Mouse (Mus musculus) frontal cortex, postnatal 36 days (tissue): Measurements from ENCODE around the gene Mtfr2.

ENCODE experiments used
- DNase-seq, 2 experiments: peaks; one replicate each; pipeline ENCODE4 v3.0.0; 2022; ENCODE audit warnings: low spot score in 2 of 2

Mtfr2 gene

DNA sequence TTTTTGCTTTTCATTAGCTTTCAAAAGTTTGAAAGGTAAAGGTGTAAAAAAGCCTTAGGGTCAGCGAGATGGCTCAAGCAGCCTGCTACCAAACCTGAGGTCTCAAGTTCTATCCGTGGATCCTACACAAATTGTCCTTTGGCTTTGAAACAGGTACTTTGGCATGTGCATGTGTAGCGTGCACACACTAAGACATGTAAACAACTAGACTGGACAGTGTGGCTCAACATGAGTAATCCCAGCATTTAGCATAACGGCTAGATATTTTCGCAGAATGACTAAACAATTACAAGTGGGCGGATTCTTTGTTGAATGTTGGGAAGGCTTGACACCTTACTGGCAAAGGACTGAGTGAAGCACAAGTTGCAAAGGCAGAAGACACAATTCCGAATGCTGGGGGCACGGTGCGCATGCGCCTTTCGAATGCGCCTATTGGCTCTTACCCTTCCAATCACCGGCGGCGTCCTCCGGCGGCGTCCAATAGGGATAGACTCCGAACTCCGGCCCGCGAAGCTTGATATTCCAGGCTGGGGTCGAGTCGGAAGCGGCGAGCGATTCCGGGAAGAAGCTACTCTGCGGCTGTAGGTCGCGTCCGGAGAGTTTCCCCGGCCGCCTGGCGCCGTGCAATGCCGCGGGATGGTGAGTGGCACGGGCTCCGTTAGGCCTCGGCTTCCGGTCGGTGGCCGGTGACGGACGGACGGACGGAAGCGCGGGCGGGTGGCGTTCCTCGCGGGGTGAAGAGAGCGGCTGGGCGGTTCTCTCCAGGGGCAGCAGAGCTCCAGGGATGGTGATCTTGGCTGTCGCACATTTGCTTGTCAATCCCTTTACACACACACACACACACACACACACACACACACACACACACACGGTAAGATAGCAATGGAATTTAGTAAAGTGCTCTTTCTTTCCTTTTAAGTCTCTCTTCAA is at the start of gene Mtfr2:
Gene Mtfr2, plus strand, starts transcription at position 486 of the 930 bp plus-strand sequence.
- DNase-seq, result peak; percentile 92 to 95

DNA sequence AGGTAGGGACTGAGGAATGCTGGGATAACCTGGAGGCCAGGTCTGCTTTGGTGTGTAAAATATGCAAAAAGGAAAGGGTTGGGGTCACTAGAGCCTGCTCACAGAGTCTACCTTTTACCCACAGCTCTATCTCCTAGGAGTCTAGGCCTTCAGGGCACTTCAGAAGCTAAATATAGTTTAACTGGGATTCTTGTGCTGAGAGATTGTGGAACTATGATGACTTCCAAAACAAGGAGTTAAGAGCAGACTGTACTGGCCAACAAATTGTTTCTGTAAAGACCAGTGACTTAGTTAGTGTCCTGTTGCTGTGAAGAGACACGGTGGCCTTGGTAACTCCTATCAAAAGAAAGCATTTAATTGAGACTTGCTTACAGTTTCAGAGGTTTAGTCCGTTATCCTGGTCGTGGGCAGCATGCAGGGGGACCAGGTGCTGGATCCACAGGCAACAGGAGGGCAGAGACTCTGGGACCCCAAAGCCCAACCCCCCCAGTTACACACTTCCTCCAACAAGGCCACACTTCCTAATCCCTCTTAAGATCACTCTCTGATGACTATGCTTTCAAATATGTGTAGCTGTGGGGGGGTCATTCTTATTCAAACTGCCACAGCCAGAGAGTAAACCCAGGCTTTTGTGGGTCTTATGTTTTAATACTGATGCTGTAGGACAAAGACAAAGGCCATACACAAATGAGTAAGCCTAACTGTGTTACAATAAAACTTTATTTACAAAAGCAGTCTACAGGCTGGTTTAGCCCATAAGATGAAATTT is 49.2 kb upstream of the Mtfr2 start:
- no peak for DNase-seq

DNA sequence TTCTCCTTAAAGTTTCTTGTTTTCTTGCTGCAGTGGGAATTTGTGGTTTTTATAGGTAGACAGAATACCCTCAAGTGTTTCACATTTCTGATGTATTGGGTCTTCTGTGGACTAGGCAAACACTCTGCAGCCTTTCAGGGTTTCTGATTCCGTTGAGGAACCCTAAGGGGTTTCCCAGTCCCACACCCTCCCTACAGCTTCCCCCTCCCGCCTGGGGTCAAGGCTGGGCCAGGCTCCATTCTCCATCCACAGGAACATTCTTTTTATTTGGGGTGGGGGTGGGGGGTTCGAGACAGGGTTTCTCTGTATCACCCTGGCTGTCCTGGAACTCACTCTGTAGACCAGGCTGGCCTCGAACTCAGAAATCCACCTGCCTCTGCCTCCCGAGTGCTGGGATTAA is 48.5 kb upstream of the Mtfr2 start:
- no peak for DNase-seq

DNA sequence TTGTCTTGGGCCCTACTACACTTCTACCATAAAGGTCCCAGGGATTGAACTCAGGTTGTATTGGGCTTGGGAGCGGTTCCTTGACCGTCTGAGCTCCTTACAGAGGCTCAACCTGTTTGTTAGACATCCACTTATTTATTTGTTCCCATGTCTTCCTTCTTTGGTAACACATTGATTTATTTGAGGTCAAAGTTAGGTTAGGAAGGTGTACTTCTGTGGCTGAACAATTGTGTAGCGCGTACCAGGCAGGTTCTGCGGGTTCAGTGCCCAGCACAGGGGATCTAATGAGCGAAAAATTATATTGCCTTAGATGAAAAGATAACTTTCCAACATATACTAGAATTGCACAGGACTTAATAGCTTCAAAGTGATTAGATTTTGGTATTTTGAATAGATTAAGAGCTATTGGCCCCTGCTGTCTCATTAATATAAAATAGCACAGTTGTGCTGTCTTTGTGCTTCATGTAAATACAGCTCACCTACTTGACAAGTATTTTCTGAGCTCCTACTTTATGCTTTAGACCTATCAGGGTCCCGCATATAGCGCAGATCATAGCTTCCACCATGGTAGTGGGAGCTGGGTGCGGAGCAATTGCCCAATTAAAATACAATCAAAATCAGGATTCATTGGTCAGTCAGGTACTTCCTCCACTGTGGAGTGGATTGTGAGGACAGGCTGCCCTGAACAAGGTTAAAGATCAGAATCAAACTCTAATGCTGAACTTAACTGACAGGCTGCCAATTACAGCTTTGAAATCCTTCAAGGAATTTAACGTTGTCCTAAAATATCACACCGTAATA is 36.4 kb upstream of the Mtfr2 start:
- DNase-seq, result no peak

DNA sequence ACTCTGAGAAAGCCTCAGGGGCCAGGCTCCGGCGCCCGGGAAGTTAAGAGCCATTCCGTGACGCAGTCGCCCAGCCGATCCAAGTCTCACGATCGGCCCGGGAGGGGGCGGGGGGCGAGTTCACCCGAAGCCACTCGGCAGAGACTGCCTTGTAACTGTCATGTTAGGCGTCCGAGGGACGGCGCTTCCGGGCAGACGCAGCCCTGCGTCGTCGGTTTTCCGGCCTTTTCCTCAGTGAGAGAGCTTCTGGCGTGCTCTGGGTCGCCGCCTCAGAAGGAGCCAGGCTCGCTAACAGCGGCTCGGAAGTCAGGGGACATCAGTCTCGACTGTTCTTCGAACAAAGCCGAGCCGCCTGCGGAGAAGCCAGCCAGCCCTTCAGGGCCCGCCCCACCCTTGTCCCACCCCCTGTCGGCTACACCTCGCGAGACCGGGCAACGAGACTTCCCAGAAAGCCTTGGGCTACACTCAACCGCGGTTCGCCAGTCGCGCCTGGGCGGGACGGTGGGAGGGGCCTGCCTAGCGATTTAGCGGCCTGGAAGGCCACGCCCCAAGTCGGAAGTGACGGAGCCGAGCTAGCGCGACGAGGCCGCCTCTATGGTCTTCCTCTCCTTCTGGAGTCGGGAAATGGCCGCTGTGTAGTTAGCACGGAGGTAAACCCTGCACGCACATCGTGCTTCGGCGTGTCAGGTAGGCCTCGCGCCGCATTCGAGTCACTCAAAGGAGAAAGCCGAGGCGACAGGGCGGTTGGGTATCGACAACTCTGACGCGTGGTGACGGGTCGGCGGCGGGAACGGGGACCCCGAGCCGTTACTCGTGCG is 35.4 kb upstream of the Mtfr2 start, which contains the start of gene Bclaf1:
Gene Bclaf1, plus strand, starts transcription at position 552 of the 818 bp plus-strand sequence.
- peak; percentile 99 for DNase-seq

DNA sequence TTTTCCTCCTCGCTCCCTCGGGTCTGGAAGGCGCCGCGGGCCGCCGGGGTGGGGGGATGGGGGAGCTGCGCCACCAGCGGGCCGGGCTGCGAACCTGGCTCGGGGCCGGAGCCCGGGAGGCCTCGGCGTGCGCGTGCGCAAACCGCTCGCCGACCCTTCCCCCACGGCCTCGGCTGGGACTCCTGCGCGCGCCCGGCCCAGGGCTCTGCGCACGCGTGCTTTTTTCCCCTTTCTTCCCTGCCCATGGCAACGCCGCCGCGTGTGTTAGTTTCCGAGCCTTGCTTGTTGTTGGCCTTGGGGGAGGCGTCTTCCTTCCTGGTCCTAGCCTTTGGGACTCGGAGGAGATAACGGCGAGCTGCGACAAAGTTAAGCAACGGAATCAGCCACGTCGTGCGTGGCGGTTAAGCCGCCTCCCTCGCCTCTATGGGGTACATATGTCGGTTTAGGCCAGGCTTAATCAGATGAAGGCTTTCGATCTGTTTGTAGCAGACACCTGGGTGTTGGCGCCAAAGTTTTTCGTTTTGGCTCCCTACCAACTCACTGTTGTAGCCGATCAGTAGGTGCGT is 34.8 kb upstream of the Mtfr2 start:
- DNase-seq, result peak; percentile 89 to 90

DNA sequence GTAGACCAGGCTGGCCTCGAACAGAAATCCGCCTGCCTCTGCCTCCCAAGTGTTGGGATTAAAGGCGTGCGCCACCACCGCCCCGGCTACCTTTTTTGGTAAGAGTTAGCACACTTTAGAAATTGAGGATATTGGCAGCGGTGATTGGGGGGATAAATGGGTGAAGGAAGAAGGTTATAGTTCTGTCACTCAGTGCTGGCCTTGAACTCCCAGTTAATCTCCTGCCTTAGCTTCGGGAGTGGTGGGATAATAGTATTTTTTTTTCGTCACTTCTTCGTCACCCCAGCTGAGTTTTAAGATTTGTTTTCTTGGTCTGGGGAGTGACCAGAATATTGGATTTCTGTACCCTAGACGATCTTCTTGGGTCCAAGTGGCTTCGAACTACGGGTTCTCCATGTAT is 34.1 kb upstream of the Mtfr2 start:
- DNase-seq, result no peak

DNA sequence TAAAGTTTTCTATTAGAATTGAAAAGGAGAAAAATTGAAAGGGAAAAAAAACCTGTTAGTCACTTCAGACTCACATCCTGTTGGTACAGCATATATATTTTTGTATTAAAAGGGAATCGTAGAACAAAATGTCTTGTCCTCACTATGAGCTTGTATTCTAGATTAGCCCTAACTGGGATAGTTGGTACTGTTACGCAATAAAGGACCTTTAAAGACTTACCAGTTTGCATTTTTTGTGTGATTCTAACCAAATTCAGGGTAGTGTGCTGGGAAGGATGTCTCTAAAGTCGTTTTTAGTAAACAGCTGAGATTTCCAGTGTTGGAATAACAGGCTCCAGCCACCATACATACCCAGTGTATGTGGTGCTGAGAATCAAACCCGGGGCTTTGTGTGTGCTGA is 33.6 kb upstream of the Mtfr2 start:
- no peak for DNase-seq

DNA sequence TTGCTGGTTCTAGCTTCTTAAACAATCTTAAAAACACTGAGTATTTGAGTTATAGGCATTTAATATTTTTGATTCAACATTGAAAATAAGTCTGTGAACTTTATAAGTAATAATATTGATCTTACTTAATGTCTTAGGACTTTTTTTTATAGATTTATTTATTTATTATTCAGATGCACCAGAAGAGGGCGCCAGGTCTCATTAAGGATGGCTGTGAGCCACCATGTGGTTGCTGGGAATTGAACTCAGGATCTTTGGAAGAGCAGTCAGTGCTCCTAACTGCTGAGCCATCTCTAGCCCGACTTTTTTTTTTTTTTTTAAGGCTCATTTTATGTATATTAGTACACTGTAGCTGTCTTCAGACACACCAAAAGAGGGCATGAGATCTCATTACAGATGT is 32.8 kb upstream of the Mtfr2 start:
- no peak for DNase-seq

DNA sequence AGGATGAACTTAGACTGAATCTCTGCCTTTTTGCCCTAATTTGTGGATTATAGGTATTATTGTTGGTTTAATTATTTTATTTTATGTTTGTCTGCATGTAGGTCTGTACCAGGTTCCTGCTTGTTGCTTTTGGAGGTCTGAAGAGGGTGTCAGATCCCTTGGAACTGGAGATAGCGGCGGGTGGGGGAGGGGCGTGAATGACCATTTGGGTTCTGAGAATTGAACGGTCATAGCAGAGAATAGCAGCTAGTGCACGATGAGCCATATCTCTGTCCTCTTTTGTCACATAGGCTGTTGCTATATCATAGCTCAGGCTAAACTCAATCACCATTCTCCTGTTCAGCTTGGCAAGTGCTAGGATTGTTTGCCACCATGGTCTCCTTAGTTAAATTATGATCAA is 30.1 kb upstream of the Mtfr2 start:
- DNase-seq, result no peak

DNA sequence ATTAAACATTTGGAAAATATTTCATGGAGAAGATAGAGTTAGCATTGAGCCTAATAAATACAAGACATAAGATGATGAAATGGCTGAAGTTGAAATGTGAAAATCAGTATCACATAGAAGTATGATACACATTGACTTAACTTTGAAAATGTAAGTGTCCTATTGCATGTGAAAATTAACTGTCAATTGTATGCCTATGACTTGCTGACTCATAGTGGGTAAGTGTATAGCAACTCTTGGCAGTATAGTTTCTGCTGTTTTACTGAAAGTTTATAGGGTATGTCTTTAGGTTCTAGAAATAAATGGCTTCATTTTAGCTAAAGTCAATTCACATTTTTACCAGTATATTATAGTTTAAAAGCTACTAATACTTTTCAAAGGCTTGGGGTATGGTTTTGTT is 21.3 kb upstream of the Mtfr2 start:
- DNase-seq, result no peak

DNA sequence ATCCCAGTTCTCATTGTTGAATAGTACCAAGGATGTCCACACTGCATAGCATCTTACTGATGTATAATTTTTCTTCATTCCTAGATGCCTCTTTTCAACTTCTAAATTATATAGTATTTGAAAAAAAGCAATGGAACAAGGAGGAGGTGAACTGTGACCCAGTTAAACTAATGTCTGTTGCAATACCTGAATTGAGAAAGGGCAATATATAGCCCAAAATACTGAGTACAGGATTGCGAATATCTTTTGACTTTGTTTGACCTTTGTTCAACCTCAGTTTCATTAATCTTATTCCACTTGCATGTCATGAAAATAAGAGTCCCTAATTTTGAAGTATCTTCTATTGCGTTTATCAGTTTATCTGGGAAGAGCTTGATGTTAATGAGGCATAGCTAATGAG is 16.3 kb upstream of the Mtfr2 start:
- DNase-seq, result no peak

DNA sequence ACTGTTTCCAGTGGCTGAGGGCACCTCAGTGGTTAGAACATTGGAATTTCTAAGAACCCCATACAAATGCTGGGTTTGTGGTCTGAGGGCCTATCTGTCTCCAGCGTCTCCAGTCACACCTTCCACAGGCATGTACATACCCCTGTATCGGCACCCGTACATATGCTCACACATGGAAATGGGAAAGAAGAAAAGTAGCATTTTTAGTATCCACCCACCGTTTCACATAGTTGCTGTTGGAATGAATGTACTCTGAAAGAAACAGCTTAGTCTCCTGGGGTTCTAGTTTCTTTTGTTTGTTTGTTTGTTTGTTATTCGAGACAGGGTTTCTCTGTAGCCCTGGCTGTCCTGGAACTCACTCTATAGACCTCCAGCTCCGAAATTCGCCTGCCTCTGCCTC is 9.7 kb upstream of the Mtfr2 start:
- no peak for DNase-seq

DNA sequence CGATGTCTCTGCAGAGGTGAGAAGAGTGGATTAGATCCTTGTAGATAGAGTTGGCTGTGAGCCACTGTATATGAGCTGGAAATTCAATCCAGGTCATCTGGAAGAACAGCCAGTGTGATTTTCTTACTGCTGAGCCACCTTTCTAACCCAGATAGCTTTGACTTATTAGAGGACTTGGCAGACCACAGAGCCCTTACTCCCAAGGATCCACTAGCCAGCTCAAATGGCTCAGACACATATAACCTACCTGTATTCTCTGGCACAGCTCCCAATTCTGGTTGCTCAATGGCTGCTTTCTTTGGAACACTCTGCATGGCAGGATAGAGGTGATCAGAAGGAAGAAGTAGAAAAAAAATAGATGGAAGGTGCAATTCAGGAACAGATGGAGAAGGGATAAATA is 1.8 kb upstream of the Mtfr2 start:
- DNase-seq, result no peak

DNA sequence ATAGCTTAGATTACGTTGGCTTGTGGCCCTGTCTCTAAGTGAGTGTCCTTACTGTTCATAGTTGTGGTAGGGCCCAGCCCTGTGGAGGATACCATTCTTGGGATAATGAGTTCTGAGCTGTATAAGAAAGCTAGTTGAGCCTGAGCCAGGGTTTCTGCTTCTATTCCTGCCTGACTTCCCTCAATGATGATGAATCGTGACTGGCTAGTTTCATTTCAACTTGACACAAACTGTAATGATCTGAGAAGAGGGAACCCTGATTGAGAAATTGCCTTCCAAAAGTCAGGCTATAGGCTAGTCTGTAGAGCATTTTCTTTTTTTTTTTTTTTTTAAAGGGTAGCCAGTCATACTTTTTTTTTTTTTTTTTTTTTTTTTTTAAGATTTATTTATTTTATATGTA is 1.3 kb downstream of the Mtfr2 start:
- no peak for DNase-seq

DNA sequence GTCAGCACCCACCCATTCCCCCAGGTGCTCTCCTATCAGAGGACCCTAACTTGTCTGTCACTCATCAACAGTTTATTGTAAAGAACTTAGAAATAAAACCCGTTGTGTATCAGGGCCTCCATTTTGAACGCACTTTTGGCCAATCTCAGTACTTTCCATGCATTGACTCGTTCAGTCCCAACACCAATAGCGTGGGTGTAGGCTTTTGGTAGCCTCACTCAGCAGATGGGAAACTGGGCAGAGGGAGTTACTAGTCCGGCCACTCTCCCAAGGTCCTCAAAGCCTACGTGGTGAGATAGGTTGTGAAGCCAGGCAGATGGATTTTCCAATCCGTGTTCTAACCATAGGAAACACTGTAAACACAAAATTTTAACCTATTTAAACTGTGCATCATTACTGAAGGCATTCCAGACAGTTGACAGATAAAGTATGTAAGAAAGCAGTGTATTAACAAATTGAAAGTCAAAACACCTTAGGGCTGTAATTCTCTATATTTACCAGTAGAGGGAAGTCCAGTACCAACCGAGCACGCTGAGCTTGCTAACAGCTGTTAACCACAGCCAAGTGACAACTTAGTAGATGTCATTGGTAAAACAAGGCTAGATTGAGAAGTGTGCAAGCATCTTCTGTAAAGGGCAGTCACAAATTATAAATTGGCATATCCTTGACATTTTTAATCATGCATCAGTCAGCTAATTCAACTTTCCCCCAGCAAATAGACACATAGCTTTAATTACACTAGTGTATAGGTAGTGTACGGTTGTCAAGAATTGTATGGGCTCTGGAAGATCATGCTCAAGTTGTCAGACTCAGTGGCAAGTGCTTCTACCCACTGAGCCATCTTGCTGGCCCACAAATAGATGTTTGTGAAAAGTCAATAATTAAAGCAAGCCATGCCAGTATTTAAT is 14.2 kb downstream of the Mtfr2 start:
- no peak for DNase-seq

DNA sequence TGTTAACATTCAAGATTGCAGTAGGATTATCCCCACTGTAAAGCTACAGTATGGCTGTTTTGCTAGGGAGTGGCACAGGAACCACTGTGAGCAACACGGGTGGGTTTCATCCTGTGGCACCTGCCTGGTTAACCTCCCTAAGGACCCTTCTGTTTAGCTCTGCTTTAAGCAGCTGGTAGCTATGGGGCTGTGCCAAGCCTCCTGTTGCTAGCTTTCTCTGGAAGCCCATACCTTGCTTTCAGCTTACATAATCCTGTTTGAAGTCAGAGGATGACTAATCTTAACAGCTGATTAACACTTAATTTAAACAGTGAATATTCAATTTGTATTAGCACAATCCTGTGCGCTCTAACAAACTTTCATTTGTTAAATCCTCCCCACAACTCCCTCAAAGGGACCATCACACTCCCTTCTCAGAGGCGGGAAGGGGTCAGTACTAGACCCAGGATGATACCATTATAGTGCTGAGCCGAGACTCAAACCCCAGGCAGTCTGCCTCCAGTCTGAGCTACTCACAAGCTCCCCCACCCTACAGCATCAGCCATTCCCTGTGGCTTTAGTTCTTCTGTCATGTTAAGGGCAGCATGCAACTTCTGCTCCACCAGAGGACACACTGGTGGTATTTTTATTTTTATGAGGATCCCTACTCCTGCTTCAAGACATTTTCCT is 15.0 kb downstream of the Mtfr2 start:
- no peak for DNase-seq

DNA sequence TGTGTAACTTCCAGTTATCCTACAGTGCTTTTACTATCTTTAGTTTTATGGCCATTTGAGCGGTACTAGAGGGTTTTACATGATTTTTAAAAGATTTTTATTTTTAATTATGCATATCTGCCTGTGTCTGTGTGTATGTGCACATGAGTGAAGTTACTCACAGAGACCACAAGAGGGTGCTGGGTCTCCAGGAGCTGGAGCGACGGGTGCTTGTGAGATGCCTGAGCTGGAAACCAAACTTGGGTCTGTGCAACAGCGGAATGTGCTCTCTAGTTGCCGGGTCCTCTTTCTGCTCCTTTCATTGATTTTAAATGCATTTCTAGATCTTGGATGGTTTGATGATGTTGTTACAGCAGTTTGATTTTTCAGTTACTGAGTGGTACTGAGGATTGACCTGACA is 24.5 kb downstream of the Mtfr2 start:
- DNase-seq, result no peak

DNA sequence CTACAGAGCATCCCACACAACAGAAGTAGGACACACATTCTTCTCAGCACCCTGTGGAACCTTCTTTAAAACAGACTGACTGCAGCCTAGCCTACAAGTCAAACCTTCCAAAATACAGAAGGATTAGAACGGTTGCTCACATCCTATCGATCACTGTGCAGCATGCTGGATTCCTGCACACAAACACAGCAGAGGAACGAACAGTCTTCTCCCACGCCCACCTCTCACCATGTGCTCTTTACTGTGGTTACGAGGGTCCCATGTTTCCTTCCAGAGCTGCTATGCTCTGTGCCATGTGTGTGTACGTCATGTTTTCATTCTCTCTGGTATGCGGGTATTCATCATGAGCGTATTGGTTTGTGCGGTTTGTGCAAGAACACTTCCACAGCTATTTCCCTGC is 30.1 kb downstream of the Mtfr2 start:
- no peak for DNase-seq
